9 mouse cellular contexts compared by ENCODE assay signal in genomic region chr17:27513279-27513915, GRCm38 (mm10). TPM values are rescaled to one million over a fixed set of nuclear protein-coding genes. Genes with fewer than 3 reads are reported as not detected.
DNase-seq lines count a peak whose midpoint lies in the region; ATAC-seq lines count a peak whose summit lies in the region.
"Had no signal": no experiment of that assay in that cellular context is flagged by ENCODE, and none has a peak within 500 bp of the region (broad histone marks: within the 10 kb centered on the region; RNA-seq: fewer than 3 reads in every experiment).

No protein-coding gene starts in this region.

- no peak overlapping the region for H3K27ac ChIP-seq in heart, embryonic 16.5 days (ENCODE audit: low read length)
- no peak overlapping the region for H3K27ac ChIP-seq in embryonic facial prominence, embryonic 14.5 days (replicated peaks; ENCODE audit: low read depth, low read length)
- no peak overlapping the region for H3K27ac ChIP-seq in limb, embryonic 15.5 days
- no peak overlapping the region for H3K27ac ChIP-seq in stomach, embryonic 15.5 days

- no peak for DNase-seq in heart, adult 18-20 months
- peak; percentile 32 for DNase-seq in R1 (ENCODE audit: low read depth, low spot score)
- no peak for DNase-seq in embryonic facial prominence, embryonic 14.5 days (ENCODE audit: low spot score)
- DNase-seq in c-Kit-positive CD71-positive TER-119-positive erythroid progenitor cells, embryonic 14.5 days (ENCODE audit: low spot score), result no peak
- no peak for DNase-seq in left cerebral cortex, postnatal 25 days (ENCODE audit: low spot score in 2 of 2)

- H3K27me3 ChIP-seq in heart, embryonic 16.5 days (ENCODE audit: control insufficient read depth, insufficient read depth, low read length), result peaks cover 88% of the 10 kb centered on the region
- peaks cover 69% of the 10 kb centered on the region for H3K27me3 ChIP-seq in embryonic facial prominence, embryonic 14.5 days (replicated peaks; ENCODE audit: control insufficient read depth, insufficient read depth, low read length)
- peaks cover 97% of the 10 kb centered on the region for H3K27me3 ChIP-seq in limb, embryonic 15.5 days
- H3K27me3 ChIP-seq in stomach, embryonic 15.5 days (replicated peaks), result peaks cover 79% of the 10 kb centered on the region

- 2% methylated on average over 60 of the region's 66 CpGs for WGBS in heart, embryonic 16.5 days
- WGBS in embryonic facial prominence, embryonic 14.5 days, result 1% methylated on average over 24 of the region's 66 CpGs
- WGBS in limb, embryonic 15.5 days, result under 1% methylated on average over 65 of the region's 66 CpGs
- 2% methylated on average over 46 of the region's 66 CpGs for WGBS in stomach, embryonic 15.5 days

- peak overlapping the region; percentile 58 for H3K4me3 ChIP-seq in heart, embryonic 16.5 days (ENCODE audit: low read length)
- H3K4me3 ChIP-seq in embryonic facial prominence, embryonic 14.5 days (ENCODE audit: low read depth, low read length), result peak overlapping the region; percentile 59
- peak overlapping the region; percentile 54 for H3K4me3 ChIP-seq in limb, embryonic 15.5 days
- H3K4me3 ChIP-seq in stomach, embryonic 15.5 days (replicated peaks), result peak overlapping the region; percentile 52

- H3K4me1 ChIP-seq in heart, embryonic 16.5 days (ENCODE audit: control insufficient read depth, insufficient read depth, low read length), result peaks cover 14% of the 10 kb centered on the region
- H3K4me1 ChIP-seq in embryonic facial prominence, embryonic 14.5 days (ENCODE audit: control insufficient read depth, insufficient read depth, low read length), result 0 out of 2 replicates have a peak, but pooled peaks cover 8% of the 10 kb centered on the region
- H3K4me1 ChIP-seq in limb, embryonic 15.5 days, result peaks cover 25% of the 10 kb centered on the region
- peaks cover 14% of the 10 kb centered on the region; the same call in 1 of the 2 replicates for H3K4me1 ChIP-seq in stomach, embryonic 15.5 days

- H3K9me3 ChIP-seq in heart, embryonic 16.5 days (replicated peaks; ENCODE audit: control insufficient read depth, low read length), result no peaks in the 10 kb centered on the region
- no peaks in the 10 kb centered on the region for H3K9me3 ChIP-seq in embryonic facial prominence, embryonic 14.5 days (ENCODE audit: control insufficient read depth, low read length)
- H3K9me3 ChIP-seq in limb, embryonic 15.5 days, result no peaks in the 10 kb centered on the region
- H3K9me3 ChIP-seq in stomach, embryonic 15.5 days, result no peaks in the 10 kb centered on the region

- peak overlapping the region; percentile 98 for H3K4me2 ChIP-seq in heart, embryonic 16.5 days (ENCODE audit: low read depth, low read length)
- peak overlapping the region; percentile 100 for H3K4me2 ChIP-seq in embryonic facial prominence, embryonic 14.5 days (ENCODE audit: low read depth, low read length)
- peak overlapping the region; percentile 100 for H3K4me2 ChIP-seq in limb, embryonic 15.5 days
- H3K4me2 ChIP-seq in stomach, embryonic 15.5 days, result peak overlapping the region; percentile 99

- intact Hi-C loops in left cerebral cortex, postnatal 25 days (cut with DNase I), result loop anchor here (5.0 kb wide), 2 partner anchors 121 to 321 kb away; no protein-coding TSS in a partner anchor

- H3K36me3 ChIP-seq in heart, embryonic 16.5 days (ENCODE audit: control insufficient read depth, insufficient read depth), result no peaks in the 10 kb centered on the region
- no peaks in the 10 kb centered on the region for H3K36me3 ChIP-seq in embryonic facial prominence, embryonic 14.5 days (ENCODE audit: control insufficient read depth, insufficient read depth, low read length)
- H3K36me3 ChIP-seq in limb, embryonic 15.5 days, result no peaks in the 10 kb centered on the region
- no peaks in the 10 kb centered on the region for H3K36me3 ChIP-seq in stomach, embryonic 15.5 days

- H3K9ac ChIP-seq in heart, embryonic 16.5 days (ENCODE audit: low read length), result peak overlapping the region; percentile 54
- peak overlapping the region; percentile 63 for H3K9ac ChIP-seq in embryonic facial prominence, embryonic 14.5 days (ENCODE audit: low read depth, low read length)
- peak overlapping the region; percentile 31; the same call in 1 of the 2 replicates for H3K9ac ChIP-seq in limb, embryonic 15.5 days
- peak overlapping the region; percentile 30 for H3K9ac ChIP-seq in stomach, embryonic 15.5 days

- ATAC-seq in heart, embryonic 16.5 days (replicated peaks; ENCODE audit: extremely low read depth, insufficient read depth, low FRiP score), result no peak
- ATAC-seq in embryonic facial prominence, embryonic 14.5 days (ENCODE audit: low read depth), result no peak
- no peak for ATAC-seq in limb, embryonic 15.5 days (ENCODE audit: insufficient number of reproducible peaks, low FRiP score, low TSS enrichment, low read depth)
- no peak for ATAC-seq in stomach, embryonic 15.5 days (ENCODE audit: insufficient read depth, low FRiP score, low read depth)

RNA-seq across cellular contexts. Expression of gene Grm4, which starts 7.8 kb away (rescaled TPM):
- 0.25 and 0.30 TPM in 2 replicates for polyA plus RNA-seq in heart, embryonic 16.5 days (2015; fragmentation: Nextera tagmentation; extraction: Ambion mirVana)
- under 1 TPM; 0.15 to 0.18 TPM for total RNA-seq in heart, adult 18-20 months (2021)
- polyA plus RNA-seq in embryonic facial prominence, embryonic 14.5 days (2014; fragmentation: Nextera tagmentation; extraction: Ambion mirVana), result 0.97 and 1.2 TPM in 2 replicates
- 0.54 and 0.55 TPM in 2 replicates for polyA plus RNA-seq in limb, embryonic 15.5 days (2015; fragmentation: Nextera tagmentation; extraction: Ambion mirVana)
- polyA plus RNA-seq in stomach, embryonic 15.5 days (2015; fragmentation: Nextera tagmentation; extraction: Ambion mirVana), result 0.15 and 0.35 TPM in 2 replicates
- 10 to 100 TPM; 21.1 to 30.4 TPM for total RNA-seq in left cerebral cortex, postnatal 25 days (2021)
- total RNA-seq: MEL had no signal

RNA-seq across cellular contexts. Expression of gene Hmga1, which starts 42.9 kb away (rescaled TPM):
- 135 and 186 TPM in 2 replicates for polyA plus RNA-seq in heart, embryonic 16.5 days (2015; fragmentation: Nextera tagmentation; extraction: Ambion mirVana)
- total RNA-seq in heart, adult 18-20 months (2021), result 10 to 100 TPM; 47.3 to 52.7 TPM
- polyA plus RNA-seq in embryonic facial prominence, embryonic 14.5 days (2014; fragmentation: Nextera tagmentation; extraction: Ambion mirVana), result 142 and 170 TPM in 2 replicates
- 161 and 167 TPM in 2 replicates for polyA plus RNA-seq in limb, embryonic 15.5 days (2015; fragmentation: Nextera tagmentation; extraction: Ambion mirVana)
- polyA plus RNA-seq in stomach, embryonic 15.5 days (2015; fragmentation: Nextera tagmentation; extraction: Ambion mirVana), result 193 and 215 TPM in 2 replicates
- 10 to 100 TPM; 47.6 to 52.8 TPM for total RNA-seq in left cerebral cortex, postnatal 25 days (2021)

RNA-seq across cellular contexts. Expression of gene AI413582, which starts 52.2 kb away (rescaled TPM):
- 22.2 and 22.6 TPM in 2 replicates for polyA plus RNA-seq in heart, embryonic 16.5 days (2015; fragmentation: Nextera tagmentation; extraction: Ambion mirVana)
- 10 to 100 TPM in 1 of 2 experiments, 1 to 10 TPM in 1; 9.3 to 10.6 TPM for total RNA-seq in heart, adult 18-20 months (2021)
- polyA plus RNA-seq in embryonic facial prominence, embryonic 14.5 days (2014; fragmentation: Nextera tagmentation; extraction: Ambion mirVana), result 28.8 and 29.3 TPM in 2 replicates
- 28.4 TPM in 2 replicates for polyA plus RNA-seq in limb, embryonic 15.5 days (2015; fragmentation: Nextera tagmentation; extraction: Ambion mirVana)
- 23.6 and 33.1 TPM in 2 replicates for polyA plus RNA-seq in stomach, embryonic 15.5 days (2015; fragmentation: Nextera tagmentation; extraction: Ambion mirVana)
- total RNA-seq in left cerebral cortex, postnatal 25 days (2021), result 10 to 100 TPM; 92.9 to 97.4 TPM
